Mouse (Mus musculus) cerebellum, adult 9-11 months (tissue): Measurements from ENCODE around the gene Id3.

Experiments used
- DNase-seq: peaks from one replicate; pipeline ENCODE4 v3.0.0; 2022

Gene Id3

DNA sequence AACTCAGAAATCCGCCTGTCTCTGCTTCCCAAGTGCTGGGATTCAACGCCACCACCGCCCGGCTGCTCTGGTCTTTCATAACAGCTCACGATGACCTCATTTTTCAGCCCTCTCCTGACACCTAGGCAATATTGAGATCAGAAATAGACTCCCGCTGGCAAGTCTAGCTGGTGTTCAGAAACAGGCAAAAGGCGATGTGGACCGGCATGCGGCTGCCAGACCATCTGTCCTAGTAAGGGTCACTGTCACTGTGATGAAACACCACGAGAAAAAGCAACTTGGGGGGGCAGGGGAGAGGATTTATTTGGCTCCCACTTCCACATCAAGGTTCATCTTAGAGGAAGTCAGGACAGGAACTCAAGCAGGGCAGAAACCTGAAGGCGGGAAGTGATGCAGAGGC is 17.8 kb upstream of the Id3 start:
- no peak for DNase-seq

DNA sequence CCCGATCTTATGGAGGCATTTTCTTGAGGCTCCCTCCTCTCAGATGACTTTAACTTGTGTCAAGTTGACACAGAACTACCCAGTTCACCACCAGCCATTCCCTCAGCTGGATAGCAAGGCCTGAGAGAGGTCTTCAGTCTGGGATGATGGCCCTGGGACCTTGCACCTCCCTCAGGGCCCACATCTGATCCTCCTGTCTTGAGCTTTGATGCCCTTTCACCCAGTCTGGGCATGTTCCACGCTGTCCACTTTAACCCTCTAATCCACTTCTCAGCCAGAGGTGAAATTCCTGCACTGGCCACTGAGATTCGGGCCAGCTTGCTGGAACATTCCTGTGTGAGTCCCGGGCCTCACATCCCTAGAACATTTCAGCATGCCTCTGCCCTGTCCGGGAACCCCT is 17.3 kb upstream of the Id3 start:
- DNase-seq = no peak

DNA sequence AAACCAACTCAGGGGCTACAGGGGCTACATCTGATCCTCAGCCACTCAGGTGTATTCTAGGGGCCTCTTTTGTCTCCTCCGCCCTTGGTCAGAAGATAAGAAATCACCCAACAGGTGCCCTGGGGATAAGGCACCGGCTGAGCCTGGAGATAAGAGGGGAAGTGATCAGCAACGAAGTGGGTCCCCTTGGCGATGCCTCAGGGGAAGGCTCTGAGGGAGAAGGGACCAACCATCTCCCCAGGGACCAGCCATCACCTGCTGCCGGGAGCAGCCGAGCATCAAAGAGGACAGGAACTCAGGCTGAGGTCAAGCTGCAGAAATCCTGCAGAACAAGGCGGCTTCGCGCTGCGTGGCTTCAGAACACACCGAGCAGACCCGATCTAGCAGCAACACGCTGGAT is 15.6 kb upstream of the Id3 start:
- no peak for DNase-seq

DNA sequence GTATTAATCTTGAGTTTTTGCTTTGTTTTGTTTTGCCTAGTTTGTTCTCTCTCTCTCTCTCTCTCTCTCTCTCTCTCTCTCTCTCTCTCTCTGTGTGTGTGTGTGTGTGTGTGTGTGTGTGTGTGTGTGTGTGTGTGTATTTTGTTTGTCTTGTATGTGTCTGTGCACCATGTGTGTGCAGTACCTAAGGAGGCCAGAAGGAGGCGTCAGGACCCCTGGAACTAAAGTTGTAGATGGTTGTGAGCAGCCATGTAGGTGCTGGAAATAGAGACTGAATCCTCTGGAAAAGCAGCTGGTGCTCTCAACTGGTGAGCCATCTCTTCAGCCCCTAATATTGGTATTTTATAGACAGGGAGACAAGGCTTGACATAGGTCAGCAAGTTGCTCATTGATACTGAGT is 13.5 kb upstream of the Id3 start:
- DNase-seq = no peak

DNA sequence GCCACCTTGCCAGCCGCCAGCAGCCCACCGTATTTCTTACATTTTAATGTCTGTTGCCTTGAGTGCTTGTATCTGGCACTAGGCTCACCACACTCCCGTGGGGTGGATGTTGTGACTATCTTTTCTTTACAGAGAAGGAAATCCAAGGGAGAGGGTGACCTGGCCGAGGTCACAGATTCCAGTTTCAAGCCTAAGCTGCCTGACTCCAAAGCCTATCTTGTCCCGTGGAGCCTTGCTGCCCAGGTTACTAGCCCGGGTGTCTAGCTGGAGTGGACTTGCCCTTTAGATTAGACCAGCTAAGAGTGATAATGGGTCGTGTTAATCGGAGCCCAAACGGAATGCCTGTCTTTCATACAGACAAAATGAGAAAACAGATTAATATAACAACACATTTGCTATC is 9.5 kb upstream of the Id3 start:
- DNase-seq = no peak

DNA sequence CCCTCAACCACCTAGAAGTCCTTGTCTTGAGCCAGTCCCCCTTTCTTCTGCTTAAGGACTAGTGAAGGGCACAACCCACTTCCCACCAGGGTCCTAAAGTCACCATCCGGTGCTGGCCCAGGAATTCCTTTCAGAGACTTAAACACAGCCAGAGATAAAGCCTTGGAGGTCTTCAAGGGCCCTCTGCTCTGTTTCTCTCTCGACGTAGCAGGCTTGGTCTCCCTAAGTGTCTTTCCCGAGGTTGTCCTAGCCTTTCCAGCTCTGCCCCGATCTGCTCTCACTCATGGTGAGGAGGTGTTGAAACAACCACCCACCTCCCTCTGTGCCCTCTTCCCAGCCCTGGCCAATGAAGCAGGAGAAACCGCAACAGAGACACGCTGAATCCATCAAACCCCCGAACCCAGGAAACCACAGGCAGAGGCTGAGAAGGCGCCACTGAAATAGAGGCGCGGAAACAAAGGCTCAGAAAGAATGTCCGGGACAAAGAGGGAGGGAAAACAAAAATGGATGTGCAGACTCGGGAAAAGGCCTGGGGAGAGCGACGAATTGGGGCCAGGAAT is 8.8 kb upstream of the Id3 start:
- DNase-seq = no peak

DNA sequence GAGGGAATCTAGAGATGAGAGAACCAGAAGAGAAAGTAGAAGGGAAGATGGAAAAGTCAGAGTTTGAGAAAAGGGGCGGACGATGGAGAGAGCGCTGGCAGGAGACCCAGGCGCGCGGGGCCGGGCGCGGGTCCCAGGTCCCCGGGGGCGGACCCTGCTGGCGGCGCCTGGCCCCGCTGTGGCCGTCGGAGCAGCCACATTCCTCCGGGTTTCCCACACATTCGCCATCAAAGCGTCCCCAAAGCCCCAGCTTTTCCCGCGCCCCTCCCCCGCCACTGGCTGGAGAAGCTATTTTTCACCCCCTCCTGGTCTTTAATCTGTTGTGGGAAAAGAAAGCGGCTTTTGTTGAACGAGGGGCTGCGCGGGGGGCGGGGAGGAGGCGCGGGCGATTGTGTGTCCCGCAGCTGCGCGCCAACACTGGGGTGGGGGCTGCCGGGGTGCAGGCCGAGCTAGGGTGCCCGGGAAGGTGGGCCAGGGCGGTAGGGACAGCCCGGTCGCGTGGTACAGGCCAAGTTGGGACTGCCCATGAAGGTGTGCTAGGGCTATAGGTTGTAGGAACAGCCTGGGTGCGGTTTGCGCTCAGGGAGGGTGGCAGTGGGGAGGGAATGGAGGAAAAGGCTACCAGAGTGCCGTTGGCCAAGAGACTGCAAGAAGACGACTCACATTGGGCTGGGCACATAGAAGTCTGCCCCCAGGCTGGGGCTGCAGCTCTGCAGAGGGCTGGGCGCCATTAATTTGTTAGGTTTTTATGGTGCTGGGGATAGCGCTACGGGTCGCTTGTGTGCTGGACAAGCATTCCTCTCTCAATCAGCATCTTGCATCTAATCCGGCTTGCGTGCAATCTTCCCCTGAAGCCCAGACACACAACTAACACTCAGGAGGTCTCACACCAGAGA is 8.1 kb upstream of the Id3 start:
- DNase-seq = no peak

DNA sequence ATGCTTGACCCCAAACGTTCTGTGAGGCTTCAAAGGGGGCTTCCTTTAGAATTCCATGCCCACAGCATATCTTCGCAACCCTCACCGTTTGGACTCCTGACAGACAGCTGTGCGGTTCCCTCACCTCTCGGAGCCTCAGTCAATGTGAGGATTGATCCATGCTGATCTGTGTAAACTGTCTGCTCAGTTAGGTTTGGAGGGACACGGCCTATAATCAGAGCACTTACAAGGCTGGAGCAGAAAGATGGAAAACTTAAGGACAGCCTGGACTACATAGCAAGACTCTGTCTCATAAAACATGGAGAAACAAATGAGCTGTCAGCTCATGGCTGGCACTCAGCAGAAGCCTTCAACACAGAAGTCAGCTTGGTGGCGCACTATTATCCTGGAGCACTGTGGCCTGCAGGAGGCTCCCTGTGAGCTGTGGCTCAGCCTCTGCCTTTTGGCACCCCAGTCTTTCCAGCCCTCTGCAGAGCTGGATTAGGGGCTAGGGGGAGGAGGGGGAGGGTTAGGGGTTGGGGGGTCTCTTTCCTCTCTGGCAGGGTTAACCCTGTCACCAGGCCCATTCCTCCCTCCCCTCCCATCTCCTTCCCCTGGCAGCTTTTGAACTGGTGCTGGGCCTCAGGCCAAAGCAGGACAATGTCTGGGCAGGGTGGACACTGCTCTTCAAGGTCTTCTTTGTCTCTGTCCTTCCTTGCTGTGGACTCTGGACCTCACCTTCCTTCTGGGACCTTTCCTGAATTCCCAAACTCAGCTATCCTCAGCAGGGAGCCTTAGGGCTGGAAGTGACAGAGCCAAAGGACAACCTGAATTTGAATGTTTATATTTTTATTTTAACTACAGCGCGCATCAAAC is 7.2 kb upstream of the Id3 start:
- no peak for DNase-seq

DNA sequence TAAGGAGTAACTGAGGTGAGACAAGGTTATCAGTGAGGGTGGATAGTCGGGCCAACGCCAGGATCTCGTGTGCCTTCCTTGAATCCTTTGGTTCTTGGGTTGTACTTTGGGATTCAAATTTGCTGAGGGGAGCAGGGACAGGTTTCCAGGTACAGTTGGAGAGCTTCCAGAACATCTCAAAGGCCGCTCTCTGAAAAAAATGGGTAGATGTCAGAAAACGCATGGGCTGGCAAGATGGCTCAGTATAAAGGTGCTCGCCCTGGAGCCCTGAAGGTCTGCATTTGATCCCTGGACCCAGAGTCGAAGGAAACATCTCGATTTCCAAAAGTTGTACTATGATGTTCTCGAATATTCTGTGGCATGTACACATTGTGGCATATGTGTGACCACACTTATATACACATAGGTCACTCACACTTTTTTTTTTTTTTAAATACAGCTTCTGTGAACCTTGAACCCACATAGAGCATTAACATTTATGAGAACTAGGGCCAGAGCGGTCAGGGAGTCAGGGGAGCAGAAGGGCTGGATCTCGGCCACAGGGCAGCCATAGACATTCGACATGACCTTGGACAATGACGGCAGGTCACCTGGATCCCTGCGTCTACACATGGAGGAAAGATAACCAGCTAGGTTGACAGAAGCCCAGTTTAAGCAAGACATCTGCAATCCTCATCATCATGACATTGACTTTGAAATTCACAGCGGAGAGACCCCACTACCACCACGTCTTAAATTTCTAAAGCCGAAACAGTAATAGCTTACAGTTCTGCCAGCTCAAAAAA is 3.8 kb upstream of the Id3 start:
- no peak for DNase-seq

DNA sequence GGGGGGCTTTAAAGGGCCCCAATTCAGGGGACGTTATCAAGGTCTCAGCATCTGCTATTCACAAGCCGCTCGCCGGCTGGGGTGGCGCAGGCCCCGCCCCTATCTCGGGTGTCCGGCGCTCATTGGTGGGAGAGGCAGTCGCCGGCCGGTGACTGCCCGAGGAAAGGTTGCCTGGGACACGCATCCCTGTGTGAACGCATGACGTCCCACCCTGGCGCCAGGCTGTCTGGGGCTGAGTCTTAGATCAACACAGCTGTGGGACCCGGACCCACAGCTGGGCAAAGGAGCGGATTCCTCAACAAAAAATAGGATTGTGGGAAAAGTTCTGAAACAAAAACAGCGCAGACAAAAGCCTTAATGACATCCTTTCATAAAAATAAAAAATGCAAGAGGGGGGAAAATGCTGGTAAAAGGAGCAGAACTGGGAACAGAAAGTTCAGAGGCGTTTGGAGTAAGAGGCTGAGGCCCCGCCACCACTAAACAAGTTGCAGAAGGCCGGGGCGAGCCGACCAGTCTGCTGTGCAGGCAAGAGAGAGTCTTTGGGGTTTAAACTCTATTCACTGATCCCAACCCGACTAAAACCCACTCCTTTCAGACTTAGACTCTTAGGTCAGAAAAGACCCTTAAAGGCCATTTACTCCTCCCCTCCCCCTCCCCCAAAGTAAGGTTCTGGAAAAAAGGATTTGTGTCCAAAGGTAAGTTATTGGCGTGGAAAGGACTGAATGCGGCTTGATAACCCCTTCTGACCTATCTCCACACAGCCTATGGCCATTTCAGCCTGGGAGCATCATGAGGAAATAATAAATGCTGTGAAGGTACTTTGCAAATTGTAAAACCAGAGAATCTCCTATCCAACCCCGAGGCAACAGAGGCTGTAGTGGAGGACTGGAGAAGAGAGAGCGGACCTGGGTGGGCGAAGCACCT is 2.7 kb upstream of the Id3 start:
- peak; percentile 54 for DNase-seq

DNA sequence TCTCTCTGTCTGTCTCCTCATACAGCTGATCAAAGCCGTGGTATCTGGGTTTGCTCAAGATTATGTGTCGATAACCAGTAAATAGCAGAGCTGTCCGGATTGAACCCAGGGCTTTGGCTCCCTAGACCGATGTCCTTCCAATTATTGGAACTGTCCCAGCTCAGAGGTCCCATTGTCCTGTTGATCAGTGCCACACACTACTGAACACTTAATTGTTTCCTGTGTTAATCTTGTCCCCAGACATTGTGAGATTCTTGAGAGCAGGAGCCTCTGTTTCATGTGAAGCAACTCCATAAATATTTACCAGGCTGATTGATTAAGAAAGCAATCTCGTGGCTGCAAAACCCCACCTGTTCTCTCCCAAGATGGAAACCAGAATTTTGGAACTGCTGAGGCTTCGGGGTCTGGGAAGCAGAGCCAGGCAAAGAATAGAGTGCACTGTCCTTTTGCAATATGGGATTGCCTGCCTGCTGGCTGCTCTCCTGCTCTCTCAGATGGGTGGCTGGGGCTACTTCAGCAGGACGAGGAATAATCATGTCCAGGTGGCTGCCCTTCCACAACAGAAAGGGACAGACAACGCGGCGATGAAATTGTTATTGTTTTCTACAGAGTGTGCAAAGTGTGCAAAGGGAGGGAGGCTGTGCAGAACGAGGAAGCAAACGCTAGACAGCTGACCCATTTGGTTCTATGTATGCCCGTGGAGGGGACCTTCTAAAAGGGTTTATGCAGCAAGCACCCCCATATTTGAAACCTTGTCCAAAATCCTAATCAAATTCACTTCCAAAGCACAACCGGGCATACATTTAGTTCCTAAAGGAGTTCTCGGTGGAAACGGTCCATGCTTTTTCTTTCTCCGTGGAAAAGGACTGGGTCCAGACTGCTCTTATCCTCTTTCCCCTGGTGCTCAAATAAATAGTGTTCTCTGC is 767 bp upstream of the Id3 start:
- no peak for DNase-seq

DNA sequence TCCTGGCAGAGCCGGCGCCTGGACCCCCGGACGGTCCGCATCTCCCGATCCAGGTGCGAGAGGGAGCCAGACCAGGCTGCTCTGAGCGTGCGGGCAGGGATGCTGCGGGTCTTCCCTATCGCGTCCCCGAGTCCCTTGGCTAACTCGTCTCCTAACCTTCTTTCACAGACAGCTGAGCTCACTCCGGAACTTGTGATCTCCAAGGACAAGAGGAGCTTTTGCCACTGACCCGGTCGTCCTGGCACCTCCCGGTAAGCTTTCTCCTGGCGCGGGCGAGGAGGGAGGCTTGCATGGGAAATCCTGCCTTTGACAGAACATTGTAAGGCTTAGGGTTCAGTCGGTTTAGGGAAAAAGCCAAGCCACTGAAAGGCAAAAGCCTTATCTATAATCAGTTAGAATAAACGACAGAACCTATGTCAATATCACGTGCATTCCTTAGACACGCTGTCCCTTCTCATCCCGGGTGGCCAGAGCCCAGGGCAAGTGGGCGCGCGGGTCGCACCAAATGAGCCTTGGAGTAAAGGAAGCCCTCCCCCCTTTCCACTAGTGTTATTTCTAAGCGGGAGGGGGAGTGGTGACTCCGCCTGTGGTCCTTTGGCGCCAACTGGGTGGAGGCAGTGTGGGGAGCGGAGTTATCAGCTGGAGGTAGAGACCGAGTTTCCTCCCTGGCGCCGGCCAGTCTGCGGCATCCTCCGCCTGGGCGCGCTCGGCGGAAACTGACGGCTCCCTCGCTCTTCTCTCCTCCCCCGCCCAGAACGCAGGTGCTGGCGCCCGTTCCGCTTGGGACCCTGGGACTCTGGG is 1.0 kb downstream of the Id3 start:
- no peak for DNase-seq

DNA sequence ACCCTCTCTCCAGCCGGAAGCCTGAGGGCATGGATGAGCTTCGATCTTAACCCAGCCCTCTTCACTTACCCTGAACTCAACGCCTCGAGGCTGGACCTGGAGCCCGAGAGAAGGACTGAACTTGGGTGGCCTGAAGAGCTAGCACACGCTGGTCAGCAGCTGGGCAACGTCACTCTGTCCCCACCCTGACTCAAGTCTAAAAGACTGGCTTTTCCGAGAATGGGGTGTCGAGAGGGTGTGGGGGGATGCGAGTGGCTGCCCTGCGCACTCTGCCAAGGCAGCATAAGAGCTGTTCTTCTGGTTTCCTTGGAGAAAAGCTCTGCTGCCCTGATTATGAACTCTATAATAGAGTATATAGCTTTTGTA is 1.6 kb downstream of the Id3 start:
- no peak for DNase-seq

DNA sequence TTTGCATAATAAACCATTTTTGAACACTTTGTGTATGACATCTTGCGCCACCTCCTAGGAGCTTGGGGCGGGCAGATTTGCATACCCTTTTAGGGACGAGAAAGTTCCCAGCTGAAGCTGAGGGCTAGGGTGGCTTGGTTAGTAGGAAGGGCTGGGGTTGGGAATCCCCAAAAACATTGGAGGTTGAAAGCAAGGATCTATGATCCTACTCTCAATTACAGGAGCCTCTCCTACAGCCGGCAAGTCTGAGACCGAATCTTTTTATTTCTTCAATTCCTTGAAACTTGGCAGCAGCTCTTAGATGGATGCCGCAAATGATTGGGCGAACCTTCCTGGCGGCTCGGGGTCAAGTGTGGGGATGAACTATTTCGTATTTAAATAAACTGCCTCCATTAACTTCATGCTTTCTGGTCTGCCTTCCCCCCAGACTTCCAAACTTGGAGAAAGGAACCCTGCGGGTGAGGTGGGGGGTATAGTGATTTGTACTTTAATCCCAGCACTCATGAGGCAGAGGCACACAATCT is 2.1 kb downstream of the Id3 start:
- no peak for DNase-seq

DNA sequence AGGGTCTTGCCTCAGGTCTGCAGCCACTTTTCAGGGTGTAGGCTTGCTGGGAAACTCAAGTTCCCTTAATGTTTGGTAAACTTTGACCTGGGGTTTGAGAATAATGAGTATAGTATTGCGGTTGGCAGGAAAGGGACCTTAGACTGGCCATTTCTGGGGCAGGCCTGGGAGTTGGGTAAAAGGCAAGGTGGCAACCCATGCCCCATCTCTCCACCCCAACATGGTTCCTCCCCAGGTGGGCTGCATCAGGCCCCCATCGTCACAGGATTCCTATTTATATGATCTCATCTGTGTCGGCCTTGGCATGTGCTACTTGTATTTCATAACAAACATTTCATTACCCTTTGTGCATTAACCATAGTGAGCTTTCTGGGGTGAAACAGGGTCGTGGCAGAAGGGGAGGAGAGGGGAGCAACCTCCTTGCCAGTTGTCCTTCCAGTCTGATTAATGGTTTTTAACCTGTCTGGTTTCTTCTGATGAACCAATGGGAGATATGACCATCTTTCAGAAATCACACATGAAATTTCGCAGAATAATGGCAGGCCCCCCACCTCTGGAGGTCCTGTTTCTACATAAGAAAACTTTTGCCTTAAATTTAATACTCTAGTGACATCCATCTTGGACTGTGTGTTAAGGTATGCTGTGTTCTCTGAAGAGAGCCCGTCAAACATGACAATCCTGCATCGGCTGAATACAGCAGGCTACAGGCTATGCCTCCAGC is 2.9 kb downstream of the Id3 start:
- DNase-seq = no peak

DNA sequence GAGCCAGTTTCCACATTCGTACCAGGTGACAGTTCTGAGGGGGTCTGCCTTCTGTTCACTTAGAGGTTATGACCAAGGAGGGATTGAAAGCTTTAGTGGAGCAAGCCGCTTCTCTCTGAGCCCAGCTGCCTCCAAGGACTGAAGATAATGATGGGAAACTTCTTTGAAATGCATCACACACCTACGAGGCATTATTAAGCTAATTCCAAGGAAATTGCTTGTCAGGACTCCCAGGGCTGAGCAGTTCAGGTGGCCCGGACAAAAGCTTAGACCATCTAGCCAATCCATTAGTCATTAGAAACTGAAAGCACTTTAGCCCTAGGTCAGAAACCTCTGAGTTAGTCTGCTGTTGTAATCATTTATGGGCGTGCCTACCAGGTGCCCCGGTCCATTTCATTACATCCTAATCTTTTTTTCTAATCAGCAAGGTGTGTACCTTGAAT is 3.4 kb downstream of the Id3 start:
- DNase-seq = no peak

DNA sequence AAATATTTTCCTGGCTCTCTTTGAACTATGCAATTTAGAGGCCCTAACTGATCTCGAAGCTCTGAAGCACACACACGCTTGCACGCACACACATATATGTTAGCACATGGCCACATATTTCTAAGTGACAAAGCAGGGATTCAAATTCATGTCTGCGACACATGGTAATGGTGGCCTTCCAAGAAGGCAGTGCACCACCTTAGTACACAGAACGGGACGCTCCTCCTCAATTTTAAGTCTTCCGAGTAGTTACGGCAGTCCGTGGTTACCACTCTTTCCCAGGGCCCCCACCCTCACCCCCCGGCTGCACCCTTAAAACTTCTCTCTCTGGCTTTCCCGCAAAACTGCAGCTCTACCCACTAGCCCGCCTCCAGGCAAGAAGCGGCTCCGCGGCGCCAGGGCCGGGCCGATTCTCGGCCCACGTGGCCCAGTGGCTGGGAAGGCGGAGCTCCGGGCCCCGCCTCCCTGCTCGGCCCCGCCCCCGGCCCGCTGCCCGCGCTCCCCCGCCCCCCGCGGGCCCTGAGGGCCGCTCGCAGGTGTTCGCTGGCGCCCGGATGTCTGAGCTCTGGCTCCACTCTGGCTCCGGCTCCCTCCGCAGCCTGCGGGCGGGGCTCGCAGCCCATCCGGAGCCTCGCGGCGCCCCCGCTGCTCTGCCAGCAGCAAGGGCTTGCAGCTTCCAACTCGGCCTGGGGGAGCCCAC is 4.3 kb downstream of the Id3 start:
- peak; percentile 42 for DNase-seq

DNA sequence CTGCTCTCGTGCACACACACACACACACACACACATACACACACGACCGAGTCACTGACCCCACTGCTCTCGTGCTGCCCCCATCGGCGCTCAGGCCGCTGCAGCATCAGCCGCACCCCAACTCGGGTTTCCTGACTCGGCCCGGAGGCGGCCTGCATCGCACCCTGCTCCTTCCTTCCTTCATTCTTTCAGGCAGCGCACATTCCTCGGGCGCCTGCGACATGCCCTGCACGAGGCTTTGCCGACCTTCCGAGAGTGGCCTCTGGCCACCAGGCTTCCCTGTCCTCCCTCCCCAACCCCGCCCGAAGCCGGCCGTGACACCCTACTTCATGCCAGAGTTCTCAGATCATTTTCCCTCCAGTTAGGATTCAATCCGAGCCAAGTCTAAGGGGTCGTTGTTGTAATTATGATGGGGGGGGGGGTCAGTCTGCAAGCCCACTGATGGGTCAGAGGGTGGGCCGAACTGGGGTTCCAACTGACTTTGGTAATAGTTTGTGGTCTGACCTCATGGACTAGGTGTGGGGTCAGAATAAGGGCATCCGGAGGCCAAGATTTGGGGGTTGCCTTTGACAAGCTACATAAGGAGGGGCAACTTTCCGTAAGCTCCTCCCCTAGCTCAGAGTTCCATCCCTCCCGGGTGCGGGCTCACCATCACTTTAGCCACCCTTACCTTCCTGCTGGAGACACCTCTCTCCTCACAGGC is 5.2 kb downstream of the Id3 start:
- no peak for DNase-seq
